Mouse (Mus musculus): Measurements from ENCODE around the gene Trpc4ap.
"Not testable (repeated sequence)": the region's sequence is repeated elsewhere in the genome, so short reads cannot be mapped to it uniquely, and the experiment has no call there.

Trpc4ap gene

GRCm38 (mm10) chr2:155691723-155692493 is at the start of gene Trpc4ap:
Gene Trpc4ap, minus strand, starts transcription at chr2:155692384.
- DNase-seq (ENCODE audit: low spot score in 2 of 2), result peak; percentile 96 to 99

GRCm38 (mm10) chr2:155737803-155738202 is 45.6 kb upstream of the Trpc4ap start:
- DNase-seq (ENCODE audit: low spot score in 2 of 2), result no peak

- no peak for DNase-seq (ENCODE audit: low spot score in 2 of 2)
These were observed 44.8 kb upstream of the Trpc4ap start for GRCm38 (mm10) chr2:155736936-155737335.

GRCm38 (mm10) chr2:155735766-155736165 is 43.6 kb upstream of the Trpc4ap start, which contains the start of gene Gm17581:
Gene Gm17581, minus strand, starts transcription at chr2:155735866.
- DNase-seq (ENCODE audit: low spot score in 2 of 2), result not testable (repeated sequence)

GRCm38 (mm10) chr2:155735080-155735479 is 42.9 kb upstream of the Trpc4ap start:
- DNase-seq (ENCODE audit: low spot score in 2 of 2), result no peak

- peak; percentile 87 to 92 for DNase-seq (ENCODE audit: low spot score in 2 of 2)
These were observed 37.0 kb upstream of the Trpc4ap start, which contains the start of gene Edem2 for GRCm38 (mm10) chr2:155729158-155729645. Gene Edem2, minus strand, starts transcription at chr2:155729475.

- DNase-seq (ENCODE audit: low spot score in 2 of 2), result no peak
These were observed 36.6 kb upstream of the Trpc4ap start for GRCm38 (mm10) chr2:155728742-155729141.

GRCm38 (mm10) chr2:155727764-155728395 is 35.7 kb upstream of the Trpc4ap start:
- no peak for DNase-seq (ENCODE audit: low spot score in 2 of 2)

- DNase-seq (ENCODE audit: low spot score in 2 of 2), result no peak
These were observed 34.1 kb upstream of the Trpc4ap start for GRCm38 (mm10) chr2:155726302-155726701.

- no peak for DNase-seq (ENCODE audit: low spot score in 2 of 2)
These were observed 32.3 kb upstream of the Trpc4ap start for GRCm38 (mm10) chr2:155724526-155724925.

- DNase-seq (ENCODE audit: low spot score in 2 of 2), result no peak
These were observed 31.9 kb upstream of the Trpc4ap start for GRCm38 (mm10) chr2:155724036-155724435.

- DNase-seq (ENCODE audit: low spot score in 2 of 2), result no peak
These were observed 28.4 kb upstream of the Trpc4ap start for GRCm38 (mm10) chr2:155720585-155720984.

- peak; percentile 16 to 59 for DNase-seq (ENCODE audit: low spot score in 2 of 2)
These were observed 25.2 kb upstream of the Trpc4ap start for GRCm38 (mm10) chr2:155717082-155717990.

- no peak for DNase-seq (ENCODE audit: low spot score in 2 of 2)
These were observed 18.4 kb upstream of the Trpc4ap start for GRCm38 (mm10) chr2:155710557-155710956.

- DNase-seq (ENCODE audit: low spot score in 2 of 2), result peak in 1 of 2 experiments; percentile 69
These were observed 15.1 kb upstream of the Trpc4ap start for GRCm38 (mm10) chr2:155707251-155707650.

GRCm38 (mm10) chr2:155703630-155704029 is 11.4 kb upstream of the Trpc4ap start:
- DNase-seq (ENCODE audit: low spot score in 2 of 2), result no peak

GRCm38 (mm10) chr2:155701399-155701919 is 9.3 kb upstream of the Trpc4ap start:
- no peak for DNase-seq (ENCODE audit: low spot score in 2 of 2)

GRCm38 (mm10) chr2:155698443-155698842 is 6.3 kb upstream of the Trpc4ap start:
- not testable (repeated sequence) for DNase-seq (ENCODE audit: low spot score in 2 of 2)

- DNase-seq (ENCODE audit: low spot score in 2 of 2), result no peak
These were observed 4.7 kb upstream of the Trpc4ap start for GRCm38 (mm10) chr2:155696851-155697250.

- DNase-seq (ENCODE audit: low spot score in 2 of 2), result peak; percentile 80 to 85
These were observed 3.9 kb upstream of the Trpc4ap start for GRCm38 (mm10) chr2:155696091-155696558.

- no peak for DNase-seq (ENCODE audit: low spot score in 2 of 2)
These were observed 3.1 kb upstream of the Trpc4ap start for GRCm38 (mm10) chr2:155695316-155695715.
